Mouse (Mus musculus): ENCODE data around the gene Tnni3. TPM values are rescaled to one million over a fixed set of nuclear protein-coding genes. Genes with fewer than 3 reads are reported as not detected.
"Not testable (repeated sequence)": the region's sequence is repeated elsewhere in the genome, so short reads cannot be mapped to it uniquely, and the experiment has no call there.

The Tnni3 gene
- polyA plus RNA-seq, 1 experiment from 2014 or later = 3.3 TPM

GRCm38 (mm10) chr7:4537181-4537580 lies 13.2 kb upstream of the Tnni3 start:
- no peak for ATAC-seq (ENCODE audit: low FRiP score, low read depth)
- WGBS = 55% methylated on average over 4 of the region's 4 CpGs
- H3K27me3 ChIP-seq = no peaks in the 10 kb centered on the region; the same call in 1 of the 2 replicates

GRCm38 (mm10) chr7:4536369-4536768 lies 12.3 kb upstream of the Tnni3 start:
- Histone ChIP-seq H3K4me3 (no peak overlapping the region), H3K9me3 (no peaks in the 10 kb centered on the region), H3K4me1 (peaks cover 12% of the 10 kb centered on the region), H3K27ac (replicated peaks) (no peak overlapping the region), H3K36me3 (0 out of 2 replicates have a peak, but pooled peaks cover 3% of the 10 kb centered on the region), H3K4me2 (replicated peaks) (no peak overlapping the region), H3K9ac (replicated peaks) (no peak overlapping the region), H3K27me3 (peaks cover 8% of the 10 kb centered on the region; the same call in 1 of the 2 replicates)
- 92% methylated on average over 4 of the region's 4 CpGs for WGBS
- no peak for ATAC-seq (ENCODE audit: low FRiP score, low read depth)

More at GRCm38 (mm10) chr7:4537181-4537580, 13.2 kb upstream of the Tnni3 start:
- Histone ChIP-seq H3K36me3 (0 out of 2 replicates have a peak, but pooled peaks cover 3% of the 10 kb centered on the region), H3K4me2 (replicated peaks) (no peak overlapping the region), H3K4me3 (no peak overlapping the region), H3K4me1 (peaks cover 6% of the 10 kb centered on the region), H3K9me3 (no peaks in the 10 kb centered on the region), H3K9ac (replicated peaks) (no peak overlapping the region), H3K27ac (replicated peaks) (no peak overlapping the region)

GRCm38 (mm10) chr7:4532005-4532729 lies 8.1 kb upstream of the Tnni3 start, which contains the start of gene Dnaaf3:
Gene Dnaaf3, minus strand, starts transcription at chr7:4532453.
- no peak within 1 kb of the TSS for H3K27ac ChIP-seq (replicated peaks)
- peak within 1 kb of the TSS; percentile 39 for H3K4me3 ChIP-seq
- H3K27me3 ChIP-seq = peaks cover 19% of the 10 kb centered on the region
- H3K9me3 ChIP-seq = no peaks in the 10 kb centered on the region
- peak within 1 kb of the TSS; percentile 60 for H3K4me2 ChIP-seq (replicated peaks)
- ATAC-seq (ENCODE audit: low FRiP score, low read depth) = peak; percentile 94
- H3K9ac ChIP-seq (replicated peaks) = peak within 1 kb of the TSS; percentile 24; the same call in 1 of the 2 replicates
- peaks cover 17% of the 10 kb centered on the region for H3K4me1 ChIP-seq
- no peaks in the 10 kb centered on the region for H3K36me3 ChIP-seq
- 4% methylated on average over 28 of the region's 28 CpGs for WGBS

- Histone ChIP-seq H3K4me1 (peaks cover 29% of the 10 kb centered on the region), H3K27me3 (peaks cover 23% of the 10 kb centered on the region)
- not testable (repeated sequence) for H3K36me3 ChIP-seq; H3K4me2 ChIP-seq (replicated peaks); H3K4me3 ChIP-seq; ATAC-seq (ENCODE audit: low FRiP score, low read depth); H3K9ac ChIP-seq (replicated peaks); H3K27ac ChIP-seq (replicated peaks); H3K9me3 ChIP-seq
- WGBS = 52% methylated on average over 8 of the region's 8 CpGs
These were observed 6.1 kb upstream of the Tnni3 start for GRCm38 (mm10) chr7:4530166-4530565.

GRCm38 (mm10) chr7:4527302-4527689 lies 3.3 kb upstream of the Tnni3 start:
- no peak overlapping the region for H3K9ac ChIP-seq (replicated peaks)
- no peak overlapping the region for H3K4me3 ChIP-seq
- no peaks in the 10 kb centered on the region for H3K9me3 ChIP-seq
- no peak overlapping the region for H3K27ac ChIP-seq (replicated peaks)
- H3K4me2 ChIP-seq (replicated peaks) = peak overlapping the region; percentile 54
- no peaks in the 10 kb centered on the region for H3K36me3 ChIP-seq
- H3K4me1 ChIP-seq = peaks cover 24% of the 10 kb centered on the region
- peaks cover 27% of the 10 kb centered on the region for H3K27me3 ChIP-seq
- WGBS = 46% methylated on average over 18 of the region's 18 CpGs
- ATAC-seq (ENCODE audit: low FRiP score, low read depth) = 0 out of 2 replicates have a peak, but pooled peaks have one; percentile 13

GRCm38 (mm10) chr7:4526341-4527301 lies 2.6 kb upstream of the Tnni3 start:
- Histone ChIP-seq H3K4me2 (replicated peaks) (peak overlapping the region; percentile 54), H3K36me3 (no peaks in the 10 kb centered on the region), H3K27me3 (peaks cover 27% of the 10 kb centered on the region), H3K9ac (replicated peaks) (peak overlapping the region; percentile 52), H3K4me3 (peak overlapping the region; percentile 35), H3K4me1 (peaks cover 17% of the 10 kb centered on the region), H3K27ac (replicated peaks) (peak overlapping the region; percentile 2; the same call in 1 of the 2 replicates), H3K9me3 (no peaks in the 10 kb centered on the region)
- ATAC-seq (ENCODE audit: low FRiP score, low read depth) = peak; percentile 95
- 24% methylated on average over 40 of the region's 40 CpGs for WGBS

- Histone ChIP-seq H3K9ac (replicated peaks) (no peak overlapping the region), H3K27ac (replicated peaks) (no peak overlapping the region)
- 91% methylated on average over 33 of the region's 33 CpGs for WGBS
These were observed 561 bp downstream of the Tnni3 start for GRCm38 (mm10) chr7:4523205-4524130.

GRCm38 (mm10) chr7:4522292-4522691 lies 1.7 kb downstream of the Tnni3 start:
- ATAC-seq (ENCODE audit: low FRiP score, low read depth) = no peak
- WGBS = 81% methylated on average over 6 of the region's 6 CpGs
- Histone ChIP-seq H3K9ac (replicated peaks) (no peak overlapping the region), H3K4me1 (peaks cover 21% of the 10 kb centered on the region), H3K4me2 (replicated peaks) (no peak overlapping the region), H3K4me3 (no peak overlapping the region), H3K36me3 (no peaks in the 10 kb centered on the region), H3K27ac (replicated peaks) (no peak overlapping the region), H3K9me3 (no peaks in the 10 kb centered on the region), H3K27me3 (peaks cover 32% of the 10 kb centered on the region)

More at GRCm38 (mm10) chr7:4523205-4524130, 561 bp downstream of the Tnni3 start:
- Histone ChIP-seq H3K4me2 (replicated peaks) (no peak overlapping the region), H3K27me3 (peaks cover 40% of the 10 kb centered on the region), H3K36me3 (no peaks in the 10 kb centered on the region), H3K9me3 (no peaks in the 10 kb centered on the region), H3K4me1 (peaks cover 24% of the 10 kb centered on the region), H3K4me3 (no peak overlapping the region)
- no peak for ATAC-seq (ENCODE audit: low FRiP score, low read depth)

- Histone ChIP-seq H3K9me3 (no peaks in the 10 kb centered on the region), H3K27ac (replicated peaks) (no peak overlapping the region), H3K4me1 (peaks cover 16% of the 10 kb centered on the region), H3K9ac (replicated peaks) (no peak overlapping the region; the same call in 1 of the 2 replicates), H3K27me3 (peaks cover 26% of the 10 kb centered on the region), H3K4me2 (replicated peaks) (peak overlapping the region; percentile 48), H3K4me3 (peak overlapping the region; percentile 22; the same call in 1 of the 2 replicates), H3K36me3 (no peaks in the 10 kb centered on the region)
- WGBS = 36% methylated on average over 31 of the region's 32 CpGs
- ATAC-seq (ENCODE audit: low FRiP score, low read depth) = no peak
These were observed 2.6 kb downstream of the Tnni3 start for GRCm38 (mm10) chr7:4521231-4522003.

- no peaks in the 10 kb centered on the region for H3K36me3 ChIP-seq
These were observed 5.5 kb downstream of the Tnni3 start for GRCm38 (mm10) chr7:4518487-4518886.

More at GRCm38 (mm10) chr7:4518487-4518886, 5.5 kb downstream of the Tnni3 start:
- Histone ChIP-seq H3K9ac (replicated peaks) (no peak overlapping the region), H3K4me3 (no peak overlapping the region), H3K27me3 (peaks cover 26% of the 10 kb centered on the region), H3K27ac (replicated peaks) (no peak overlapping the region), H3K4me1 (peaks cover 26% of the 10 kb centered on the region), H3K4me2 (replicated peaks) (no peak overlapping the region), H3K9me3 (no peaks in the 10 kb centered on the region)
- WGBS = 81% methylated on average over 1 of the region's 1 CpGs
- ATAC-seq (ENCODE audit: low FRiP score, low read depth) = no peak

Data from midbrain, embryonic 12.5 days (tissue).